Mouse (Mus musculus) limb, embryonic 15.5 days (tissue): ENCODE measurements around the gene Mrvi1. TPM values are rescaled to one million over a fixed set of nuclear protein-coding genes. Genes with fewer than 3 reads are reported as not detected.

Experiments
- ATAC-seq: fragments of 200-750 bp; cut with Nextera tagmentation; 2 replicates; pipeline ENCODE4 v1.8.0; 2017; ENCODE audit warnings: low read depth, moderate TSS enrichment; ENCODE audit not compliant: insufficient number of reproducible peaks, low FRiP score, low TSS enrichment
- H3K27ac ChIP-seq: fragments of 300-500 bp; sonication (generic); 2 replicates; pipeline ENCODE4 v1.5.1; 2015; ENCODE audit warnings: moderate library complexity, mild to moderate bottlenecking, inconsistent platforms
- H3K27me3 ChIP-seq: fragments of 300-500 bp; sonication (generic); 2 replicates; pipeline ENCODE4 v1.6.1; 2015; ENCODE audit warnings: inconsistent platforms
- H3K36me3 ChIP-seq: fragments of 300-500 bp; sonication (generic); 2 replicates; pipeline ENCODE4 v1.6.1; 2015; ENCODE audit warnings: inconsistent platforms
- H3K4me1 ChIP-seq: fragments of 300-500 bp; sonication (generic); 2 replicates; pipeline ENCODE4 v1.6.1; 2015; ENCODE audit warnings: inconsistent platforms
- H3K4me2 ChIP-seq: fragments of 300-500 bp; sonication (generic); 2 replicates; pipeline ENCODE4 v1.6.1; 2015; ENCODE audit warnings: mild to moderate bottlenecking, inconsistent platforms
- H3K4me3 ChIP-seq: fragments of 300-500 bp; sonication (generic); 2 replicates; pipeline ENCODE4 v1.5.1; 2015; ENCODE audit warnings: mild to moderate bottlenecking, inconsistent platforms
- H3K9ac ChIP-seq: fragments of 300-500 bp; sonication (generic); 2 replicates; pipeline ENCODE4 v1.6.1; 2015; ENCODE audit warnings: inconsistent platforms
- H3K9me3 ChIP-seq: fragments of 300-500 bp; sonication (generic); 2 replicates; pipeline ENCODE4 v1.6.1; 2016; ENCODE audit warnings: inconsistent platforms
- WGBS: fragments of 180-500 bp; shearing (Covaris S2); methylation state at CpG from one replicate; pipeline ENCODE4 v1.1.7; 2015; 5-methylcytosine and 5-hydroxymethylcytosine counted together
- polyA plus RNA-seq: library from polyadenylated mRNA; unstranded; fragments of >200 nt; fragmentation: Nextera tagmentation; extraction: Ambion mirVana; gene quantifications from 2 replicates; pipeline ENCODE4 v1.2.1, GENCODE M21; 2015

Gene Mrvi1
- polyA plus RNA-seq, 1 experiment from 2014 or later, result 0.96 TPM

DNA sequence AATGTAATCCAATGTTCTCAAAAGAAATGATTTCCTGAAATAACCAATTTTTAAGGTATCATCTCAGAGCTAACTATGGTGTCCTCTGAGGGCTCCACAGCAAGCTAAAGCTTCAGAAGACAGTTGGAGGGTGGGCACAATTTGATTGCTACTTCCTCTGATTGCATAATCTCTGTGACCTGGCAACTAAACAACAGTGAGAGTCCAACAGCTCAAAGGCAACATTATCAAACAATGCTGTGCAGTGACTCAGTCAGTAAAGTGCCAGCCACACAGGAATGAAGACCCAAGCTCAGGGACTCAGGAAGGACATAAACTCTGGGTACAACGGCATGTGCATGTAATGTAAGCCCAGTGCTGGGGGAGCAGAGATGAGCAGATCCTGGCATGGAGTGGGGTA is 149.2 kb downstream of the Mrvi1 start:
- Histone ChIP-seq H3K4me1 (no peaks in the 10 kb centered on the region), H3K9me3 (no peaks in the 10 kb centered on the region), H3K4me3 (no peak overlapping the region), H3K4me2 (no peak overlapping the region), H3K27ac (no peak overlapping the region), H3K9ac (no peak overlapping the region), H3K27me3 (no peaks in the 10 kb centered on the region), H3K36me3 (peaks cover 18% of the 10 kb centered on the region)
- 84% methylated on average over 1 of the region's 1 CpGs for WGBS
- no peak for ATAC-seq

DNA sequence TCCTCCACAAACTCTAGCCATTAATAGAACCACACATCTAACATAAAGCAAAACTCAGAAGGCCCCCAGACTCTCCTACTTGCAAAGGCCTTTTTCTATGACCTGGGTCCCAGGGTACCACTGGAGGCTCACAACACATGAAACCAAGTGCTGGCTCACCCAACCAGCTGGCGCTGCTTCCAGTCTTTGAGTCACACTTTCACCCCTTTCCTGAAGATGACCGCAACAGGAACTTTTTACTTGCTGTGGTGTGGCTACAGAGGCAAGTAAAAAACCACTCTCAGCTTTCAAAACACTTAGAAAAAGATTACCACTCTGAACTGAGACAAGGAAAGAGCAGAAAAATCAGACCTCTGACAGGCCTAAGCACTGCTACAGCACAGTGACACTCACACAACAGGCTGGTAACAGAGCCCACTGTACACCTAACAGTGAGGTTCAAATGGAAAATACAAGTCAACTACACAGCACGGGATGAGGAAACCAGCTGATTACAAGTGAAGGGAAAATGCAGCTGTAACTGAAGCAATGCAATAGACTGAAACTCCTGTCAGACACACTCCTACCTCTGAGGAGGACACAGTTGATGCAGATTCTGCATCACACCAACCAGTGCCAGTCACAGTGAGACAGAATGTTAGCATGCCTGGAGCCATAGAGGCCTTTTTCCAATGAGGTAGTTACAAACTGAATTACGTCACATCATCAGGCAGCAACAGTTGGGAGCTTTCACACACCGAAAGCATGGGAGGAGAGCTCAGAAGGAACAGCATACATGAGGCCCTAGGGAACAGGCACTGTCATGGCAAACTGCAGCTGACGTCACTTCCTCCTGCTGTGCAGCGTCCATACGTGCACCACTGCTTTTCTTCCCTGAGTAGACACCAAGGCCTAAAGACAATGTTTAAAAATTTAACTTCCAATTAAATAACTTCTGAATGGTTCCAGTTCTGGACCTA is 158.0 kb downstream of the Mrvi1 start:
- no peaks in the 10 kb centered on the region for H3K27me3 ChIP-seq

DNA sequence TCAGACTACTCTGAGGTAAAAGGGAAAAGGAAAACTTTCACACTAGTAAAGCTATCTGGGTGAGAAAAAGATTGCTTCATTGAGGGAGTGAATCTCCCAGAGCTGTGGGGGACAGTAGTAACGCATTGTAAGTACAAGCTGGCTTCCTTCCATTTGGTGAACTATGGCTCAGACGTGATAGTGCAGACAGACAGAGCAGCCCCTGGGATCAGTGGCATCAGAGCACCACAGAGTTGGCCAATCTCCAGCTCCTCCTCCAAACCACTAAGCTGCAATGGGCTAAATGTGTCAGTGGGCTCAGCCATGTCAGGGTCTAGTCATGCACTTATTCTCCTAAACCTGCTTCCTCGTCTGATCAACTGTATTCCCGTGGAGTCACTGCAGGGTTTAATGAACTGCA is 158.7 kb downstream of the Mrvi1 start:
- no peaks in the 10 kb centered on the region for H3K9me3 ChIP-seq
- no peak for ATAC-seq

More for the DNA sequence above, 158.0 kb downstream of the Mrvi1 start:
- Histone ChIP-seq H3K9ac (no peak overlapping the region), H3K9me3 (no peaks in the 10 kb centered on the region), H3K4me1 (peaks cover 30% of the 10 kb centered on the region), H3K27ac (no peak overlapping the region), H3K4me3 (no peak overlapping the region), H3K4me2 (no peak overlapping the region), H3K36me3 (peaks cover 19% of the 10 kb centered on the region; the same call in 1 of the 2 replicates)
- ATAC-seq, result no peak
- WGBS, result 78% methylated on average over 8 of the region's 8 CpGs

DNA sequence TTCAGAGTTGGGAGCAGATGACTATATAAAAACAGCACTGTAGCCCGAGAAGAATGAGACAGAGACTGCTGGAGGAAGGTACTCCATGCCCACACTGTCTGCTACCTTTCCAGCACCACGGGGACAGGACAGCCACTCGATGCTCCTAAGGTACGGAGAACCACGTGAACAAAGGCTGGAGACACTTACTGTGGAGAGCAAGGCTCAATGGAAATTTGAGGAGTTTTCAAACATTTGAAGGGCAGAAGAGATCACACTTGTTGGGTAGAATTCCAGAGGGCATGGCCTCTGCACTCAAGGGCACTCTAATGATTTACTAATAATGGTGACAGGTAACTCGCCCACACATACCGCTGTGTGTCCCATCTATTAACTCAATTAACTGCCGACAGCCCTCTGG is 159.2 kb downstream of the Mrvi1 start:
- Histone ChIP-seq H3K27me3 (no peaks in the 10 kb centered on the region), H3K4me3 (no peak overlapping the region), H3K9me3 (no peaks in the 10 kb centered on the region), H3K36me3 (peaks cover 16% of the 10 kb centered on the region; the same call in 1 of the 2 replicates), H3K27ac (no peak overlapping the region), H3K4me1 (peaks cover 33% of the 10 kb centered on the region), H3K4me2 (no peak overlapping the region), H3K9ac (no peak overlapping the region)
- WGBS, result 76% methylated on average over 8 of the region's 8 CpGs
- ATAC-seq, result no peak

More for the DNA sequence above, 158.7 kb downstream of the Mrvi1 start:
- Histone ChIP-seq H3K4me2 (no peak overlapping the region), H3K4me1 (peaks cover 30% of the 10 kb centered on the region), H3K36me3 (peaks cover 16% of the 10 kb centered on the region; the same call in 1 of the 2 replicates), H3K4me3 (no peak overlapping the region), H3K27me3 (no peaks in the 10 kb centered on the region), H3K27ac (no peak overlapping the region), H3K9ac (no peak overlapping the region)
- 65% methylated on average over 4 of the region's 4 CpGs for WGBS

DNA sequence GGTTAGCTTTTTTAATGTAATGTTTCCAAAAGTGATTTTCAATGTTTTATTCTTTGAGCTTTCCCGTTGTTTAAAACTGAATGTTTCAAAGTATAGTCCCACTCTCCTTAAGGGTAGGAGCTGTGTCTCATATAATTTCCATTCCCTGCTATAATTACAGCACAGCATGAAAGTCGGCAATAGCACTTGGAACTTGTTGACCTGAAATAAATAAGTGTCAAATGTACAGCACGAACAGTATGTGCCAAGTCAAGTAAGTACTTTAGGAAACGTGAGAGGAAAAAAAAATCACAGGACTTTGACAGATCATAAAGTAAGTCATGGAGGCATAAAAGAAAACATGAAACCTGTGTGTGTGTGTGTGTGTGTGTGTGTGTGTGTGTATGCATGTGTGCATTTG is 160.2 kb downstream of the Mrvi1 start:
- H3K4me1 ChIP-seq, result peaks cover 34% of the 10 kb centered on the region
- H3K9me3 ChIP-seq, result no peaks in the 10 kb centered on the region
- H3K4me2 ChIP-seq, result no peak overlapping the region
- 0 out of 2 replicates have a peak, but pooled peaks have one; percentile 3 for ATAC-seq
- H3K27ac ChIP-seq, result peak overlapping the region; percentile 75
- H3K4me3 ChIP-seq, result no peak overlapping the region
- H3K36me3 ChIP-seq, result peaks cover 16% of the 10 kb centered on the region; the same call in 1 of the 2 replicates
- H3K9ac ChIP-seq, result no peak overlapping the region
- 24% methylated on average over 4 of the region's 4 CpGs for WGBS
- H3K27me3 ChIP-seq, result no peaks in the 10 kb centered on the region

DNA sequence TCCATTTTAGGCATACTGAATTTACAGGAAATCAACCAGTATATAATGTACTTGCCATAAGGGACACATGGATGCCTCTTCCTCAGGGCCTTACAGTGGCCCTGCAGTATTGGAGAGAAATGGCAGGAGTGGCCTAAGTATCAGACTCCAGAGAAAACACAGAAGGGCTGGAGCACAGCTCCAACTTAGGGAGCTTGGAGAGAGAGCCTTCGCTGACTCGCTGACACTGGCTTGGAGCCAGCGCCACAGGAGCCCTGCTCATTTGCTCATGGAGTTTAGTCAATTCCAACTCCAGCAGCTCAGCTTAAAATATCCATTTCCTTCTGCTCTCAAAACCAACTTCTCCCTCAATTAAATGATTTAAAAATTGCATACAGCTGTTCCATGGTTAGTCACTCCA is 160.6 kb downstream of the Mrvi1 start:
- Histone ChIP-seq H3K27ac (peak overlapping the region; percentile 74; the same call in 1 of the 2 replicates), H3K9ac (no peak overlapping the region), H3K4me3 (no peak overlapping the region), H3K9me3 (no peaks in the 10 kb centered on the region), H3K36me3 (peaks cover 16% of the 10 kb centered on the region; the same call in 1 of the 2 replicates), H3K4me2 (no peak overlapping the region), H3K27me3 (no peaks in the 10 kb centered on the region), H3K4me1 (peaks cover 34% of the 10 kb centered on the region)
- peak; percentile 74; the same call in 1 of the 2 replicates for ATAC-seq
- whole genome bisulfite sequencing, result 32% methylated on average over 3 of the region's 3 CpGs

DNA sequence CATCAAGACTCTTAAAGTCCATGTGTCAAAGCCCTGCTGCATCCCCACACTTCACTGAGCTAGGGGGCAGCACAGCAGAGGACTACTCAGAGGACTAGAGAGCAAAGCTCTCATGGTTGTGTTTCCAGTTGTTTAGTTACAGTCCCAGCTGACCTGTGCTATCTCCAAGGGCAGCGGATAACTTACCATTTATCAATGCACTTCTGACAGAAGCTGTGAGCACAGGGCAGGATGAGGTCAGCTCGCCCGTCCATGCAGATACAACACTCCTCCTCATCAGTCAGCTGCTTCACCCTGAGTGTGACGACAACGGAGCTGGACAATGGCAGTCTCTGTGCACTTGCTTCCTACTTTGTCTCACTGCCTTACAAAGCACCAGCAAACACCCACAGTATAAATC is 161.2 kb downstream of the Mrvi1 start:
- Histone ChIP-seq H3K4me3 (no peak overlapping the region), H3K9ac (no peak overlapping the region), H3K27me3 (no peaks in the 10 kb centered on the region), H3K4me2 (no peak overlapping the region), H3K4me1 (peaks cover 34% of the 10 kb centered on the region), H3K9me3 (no peaks in the 10 kb centered on the region), H3K27ac (peak overlapping the region; percentile 74; the same call in 1 of the 2 replicates), H3K36me3 (peaks cover 16% of the 10 kb centered on the region; the same call in 1 of the 2 replicates)
- WGBS, result 74% methylated on average over 5 of the region's 5 CpGs
- no peak for ATAC-seq

DNA sequence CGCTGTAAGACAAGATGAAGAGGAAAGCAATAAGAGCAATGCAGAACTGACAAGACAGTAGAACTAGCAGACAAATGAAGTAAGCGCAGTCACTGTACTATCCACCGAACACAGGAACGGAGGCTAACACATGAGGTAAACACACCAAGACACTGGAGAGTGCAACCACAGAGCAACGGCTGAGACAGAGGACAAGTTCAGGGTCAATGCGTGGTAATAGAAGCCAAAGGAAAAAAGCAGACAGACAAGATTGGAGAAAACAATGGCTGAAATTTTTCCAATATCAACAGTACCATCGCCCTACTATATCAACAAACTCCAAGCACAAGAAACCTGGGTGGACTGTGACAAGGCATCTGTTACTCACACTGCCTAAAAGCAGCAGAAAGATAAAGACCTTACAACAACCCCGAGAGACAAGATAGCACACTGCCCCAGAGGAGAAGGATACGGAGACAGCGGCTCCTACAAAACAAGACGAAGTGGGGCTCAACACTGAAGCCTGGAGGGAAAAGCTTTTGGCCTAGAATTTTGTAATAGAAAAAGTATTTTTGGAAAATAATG is 163.4 kb downstream of the Mrvi1 start:
- ATAC-seq, result no peak
- 86% methylated on average over 11 of the region's 11 CpGs for WGBS
- peaks cover 10% of the 10 kb centered on the region; the same call in 1 of the 2 replicates for H3K36me3 ChIP-seq
- H3K27me3 ChIP-seq, result no peaks in the 10 kb centered on the region
- no peak overlapping the region for H3K27ac ChIP-seq
- H3K4me2 ChIP-seq, result no peak overlapping the region
- H3K9ac ChIP-seq, result no peak overlapping the region
- no peaks in the 10 kb centered on the region for H3K9me3 ChIP-seq
- H3K4me1 ChIP-seq, result peaks cover 29% of the 10 kb centered on the region
- H3K4me3 ChIP-seq, result no peak overlapping the region

Other genes with a start within 250 kb of the Mrvi1 start
- gene Ampd3, start 214.3 kb downstream of the Mrvi1 start, polyA plus RNA-seq, result 13.9 and 15.0 TPM in 2 replicates
- gene Rnf141, start 138.0 kb downstream of the Mrvi1 start, polyA plus RNA-seq, result 18.6 and 24.4 TPM in 2 replicates
- gene Lyve1, start 119.2 kb downstream of the Mrvi1 start, polyA plus RNA-seq, result 14.6 and 19.4 TPM in 2 replicates
- gene Ctr9, start 46.5 kb upstream of the Mrvi1 start, polyA plus RNA-seq, result 62.1 and 62.7 TPM in 2 replicates
- 697 and 725 TPM in 2 replicates for gene Eif4g2, start 100.6 kb upstream of the Mrvi1 start, polyA plus RNA-seq